Mouse (Mus musculus) kidney, embryonic 15.5 days (tissue): Measurements from ENCODE around the gene 0610010F05Rik. TPM values are rescaled to one million over a fixed set of nuclear protein-coding genes. Genes with fewer than 3 reads are reported as not detected.

Source experiments
- ATAC-seq: fragments of 200-750 bp; cut with Nextera tagmentation; replicated peaks from 2 replicates; pipeline ENCODE4 v1.8.0; 2017; ENCODE audit warnings: moderate TSS enrichment; ENCODE audit not compliant: low FRiP score
- H3K27ac ChIP-seq: fragments of 300-500 bp; sonication (generic); 2 replicates; pipeline ENCODE4 v1.5.1; 2015; ENCODE audit warnings: mild to moderate bottlenecking, inconsistent platforms
- H3K27me3 ChIP-seq: fragments of 300-500 bp; sonication (generic); 2 replicates; pipeline ENCODE4 v1.6.1; 2015; ENCODE audit warnings: inconsistent platforms
- H3K36me3 ChIP-seq: fragments of 300-500 bp; sonication (generic); 2 replicates; pipeline ENCODE4 v1.6.1; 2015; ENCODE audit warnings: inconsistent platforms
- H3K4me1 ChIP-seq: fragments of 300-500 bp; sonication (generic); 2 replicates; pipeline ENCODE4 v1.6.1; 2015; ENCODE audit warnings: inconsistent platforms
- H3K4me2 ChIP-seq: fragments of 300-500 bp; sonication (generic); 2 replicates; pipeline ENCODE4 v1.6.1; 2015; ENCODE audit warnings: moderate library complexity, mild to moderate bottlenecking, inconsistent platforms
- H3K4me3 ChIP-seq: fragments of 300-500 bp; sonication (generic); replicated peaks from 2 replicates; pipeline ENCODE4 v1.5.1; 2015; ENCODE audit warnings: mild to moderate bottlenecking, inconsistent platforms
- H3K9ac ChIP-seq: fragments of 300-500 bp; sonication (generic); 2 replicates; pipeline ENCODE4 v1.6.1; 2015; ENCODE audit warnings: mild to moderate bottlenecking, inconsistent platforms
- H3K9me3 ChIP-seq: fragments of 300-500 bp; sonication (generic); replicated peaks from 2 replicates; pipeline ENCODE4 v1.6.1; 2016; ENCODE audit warnings: inconsistent platforms
- WGBS: fragments of 180-500 bp; shearing (Covaris S2); methylation state at CpG from one replicate; pipeline ENCODE4 v1.1.7; 2015; ENCODE audit warnings: mixed read lengths; 5-methylcytosine and 5-hydroxymethylcytosine counted together
- polyA plus RNA-seq: library from polyadenylated mRNA; unstranded; fragments of >200 nt; fragmentation: Nextera tagmentation; extraction: Ambion mirVana; gene quantifications from 2 replicates; pipeline ENCODE4 v1.2.1, GENCODE M21; 2015

Gene 0610010F05Rik
- polyA plus RNA-seq, 1 experiment from 2014 or later = 23.2 TPM

- no peaks in the 10 kb centered on the region for H3K36me3 ChIP-seq
- H3K9ac ChIP-seq = no peak overlapping the region
- H3K27ac ChIP-seq = no peak overlapping the region
- H3K27me3 ChIP-seq = no peaks in the 10 kb centered on the region
- no peak overlapping the region for H3K4me2 ChIP-seq
- no peak overlapping the region for H3K4me3 ChIP-seq
- H3K9me3 ChIP-seq = no peaks in the 10 kb centered on the region
- ATAC-seq = no peak
- WGBS = 80% methylated on average over 2 of the region's 2 CpGs
- no peaks in the 10 kb centered on the region for H3K4me1 ChIP-seq
Measured at GRCm38 (mm10) chr11:23537446-23537845, 96.0 kb downstream of the 0610010F05Rik start.

GRCm38 (mm10) chr11:23520473-23521205, 112.8 kb downstream of the 0610010F05Rik start, which contains the start of gene 1700093K21Rik:
Gene 1700093K21Rik, minus strand, starts transcription at chr11:23521155.
- no peaks in the 10 kb centered on the region for H3K9me3 ChIP-seq
- no peak within 1 kb of the TSS for H3K4me2 ChIP-seq
- no peak within 1 kb of the TSS for H3K27ac ChIP-seq
- no peaks in the 10 kb centered on the region for H3K4me1 ChIP-seq
- no peaks in the 10 kb centered on the region for H3K27me3 ChIP-seq
- no peak within 1 kb of the TSS for H3K4me3 ChIP-seq
- 56% methylated on average over 5 of the region's 5 CpGs for WGBS
- no peaks in the 10 kb centered on the region for H3K36me3 ChIP-seq
- no peak within 1 kb of the TSS for H3K9ac ChIP-seq
- ATAC-seq = no peak

GRCm38 (mm10) chr11:23518981-23519380, 114.5 kb downstream of the 0610010F05Rik start:
- Histone ChIP-seq H3K9me3 (no peaks in the 10 kb centered on the region), H3K4me3 (no peak overlapping the region), H3K36me3 (no peaks in the 10 kb centered on the region), H3K27ac (no peak overlapping the region), H3K27me3 (no peaks in the 10 kb centered on the region), H3K9ac (no peak overlapping the region), H3K4me1 (no peaks in the 10 kb centered on the region), H3K4me2 (no peak overlapping the region)
- 68% methylated on average over 3 of the region's 3 CpGs for WGBS
- no peak for ATAC-seq

- Histone ChIP-seq H3K4me3 (no peak overlapping the region), H3K36me3 (no peaks in the 10 kb centered on the region), H3K4me2 (no peak overlapping the region), H3K27me3 (no peaks in the 10 kb centered on the region), H3K9ac (no peak overlapping the region), H3K9me3 (no peaks in the 10 kb centered on the region), H3K4me1 (no peaks in the 10 kb centered on the region), H3K27ac (no peak overlapping the region)
- 86% methylated on average over 2 of the region's 2 CpGs for WGBS
- no peak for ATAC-seq
Measured at GRCm38 (mm10) chr11:23515315-23515714, 118.1 kb downstream of the 0610010F05Rik start.

Other genes with a start within 250 kb of the 0610010F05Rik start
- gene Ahsa2, start 135.6 kb downstream of the 0610010F05Rik start, polyA plus RNA-seq = 75.5 and 86.8 TPM in 2 replicates
- gene 1700093K21Rik, start 112.5 kb downstream of the 0610010F05Rik start, polyA plus RNA-seq = not detected in 2 replicates
- 20.4 and 22.9 TPM in 2 replicates for gene Pus10, start 32.0 kb upstream of the 0610010F05Rik start, polyA plus RNA-seq
- 33.9 and 35.8 TPM in 2 replicates for gene Pex13, start 32.3 kb upstream of the 0610010F05Rik start, polyA plus RNA-seq
- gene Rel, start 137.3 kb upstream of the 0610010F05Rik start, polyA plus RNA-seq = 0.60 and 0.81 TPM in 2 replicates